Mouse (Mus musculus) subcutaneous adipose tissue, adult 2 months (tissue): ENCODE measurements around the gene Klhl5. TPM values are rescaled to one million over a fixed set of nuclear protein-coding genes. Genes with fewer than 3 reads are reported as not detected.

Experiments used
- polyA plus RNA-seq: library from polyadenylated mRNA; depleted of rRNA; stranded (reverse); fragments of >200 nt; gene quantifications from 2 replicates; pipeline ENCODE4 v1.2.3, GENCODE M21; 2012; ENCODE audit warnings: low replicate concordance; rRNA removed

The Klhl5 gene
- 44.9 and 73.8 TPM in 2 replicates for polyA plus RNA-seq

GRCm38 (mm10) chr5:65106876-65107772, at the start of gene Klhl5:
Klhl5 (plus strand) TSS chr5:65107539.

GRCm38 (mm10) chr5:65091921-65092320, 15.4 kb upstream of the Klhl5 start, which contains the start of gene Tmem156:
Tmem156 (minus strand) TSS chr5:65092132.

GRCm38 (mm10) chr5:65199346-65200128, 92.2 kb downstream of the Klhl5 start, which contains the start of gene Wdr19:
Wdr19 (plus strand) TSS chr5:65199696.

Other genes with a start within 250 kb of the Klhl5 start
- 1.5 and 5.1 TPM in 2 replicates for gene Tlr1, start 174.0 kb upstream of the Klhl5 start, polyA plus RNA-seq
- 2.1 and 2.8 TPM in 2 replicates for gene Tlr6, start 147.4 kb upstream of the Klhl5 start, polyA plus RNA-seq
- 45.9 and 64.6 TPM in 2 replicates for gene Fam114a1, start 137.5 kb upstream of the Klhl5 start, polyA plus RNA-seq
- gene Tmem156, start 15.4 kb upstream of the Klhl5 start, polyA plus RNA-seq: 0.17 and 0.27 TPM in 2 replicates
- gene Wdr19, start 92.2 kb downstream of the Klhl5 start, polyA plus RNA-seq: 3.8 and 6.3 TPM in 2 replicates
- 17.9 and 25.0 TPM in 2 replicates for gene Rfc1, start 228.1 kb downstream of the Klhl5 start, polyA plus RNA-seq
- 21.7 and 46.4 TPM in 2 replicates for gene Klb, start 240.8 kb downstream of the Klhl5 start, polyA plus RNA-seq